Mouse (Mus musculus) E14TG2a.4 (cell line): ENCODE measurements at regions not wholly inside any gene's neighbourhood (a gene's known extent, or its start where the extent isn't known, plus 50 kb on each side); places are given as distances from the start of the nearest gene placed in this dataset.
A peak's percentile ranks its signal among the peaks of the same experiment; 100 is the strongest.

ENCODE experiments used
- CTCF ChIP-seq: conservative IDR thresholded peaks from 2 replicates; pipeline ENCODE4 v1.5.1; 2014; ENCODE audit warnings: low read length
- NANOG ChIP-seq: IDR thresholded peaks from 2 replicates; pipeline ENCODE4 v1.6.1; 2014; ENCODE audit warnings: borderline replicate concordance, low read length, mixed read lengths
- POU5F1 ChIP-seq: IDR thresholded peaks from 2 replicates; pipeline ENCODE4 v1.6.1; 2014; ENCODE audit warnings: low read length, borderline replicate concordance

- TF ChIP-seq CTCF (peak; percentile 62), NANOG (no peak), POU5F1 (no peak)
These were observed 101.5 kb upstream of the Nebl start for GRCm38 (mm10) chr2:17832726-17833125.
